Mouse (Mus musculus) cortical plate, adult 2 months (tissue): Measurements from ENCODE around the gene F2rl2.

Experiments
- CTCF ChIP-seq: fragments of 200-500 bp; IDR thresholded peaks from 2 replicates; pipeline ENCODE4 v1.5.1; 2011; ENCODE audit warnings: mild to moderate bottlenecking, control low read depth, low read length; ENCODE audit not compliant: insufficient read depth; ENCODE audit errors: extremely low read depth
- POLR2A ChIP-seq: fragments of 200-500 bp; IDR thresholded peaks from 2 replicates; pipeline ENCODE4 v1.6.1; 2011; ENCODE audit warnings: mild to moderate bottlenecking, low read length, control low read depth; ENCODE audit not compliant: insufficient read depth; ENCODE audit errors: extremely low read depth

DNA sequence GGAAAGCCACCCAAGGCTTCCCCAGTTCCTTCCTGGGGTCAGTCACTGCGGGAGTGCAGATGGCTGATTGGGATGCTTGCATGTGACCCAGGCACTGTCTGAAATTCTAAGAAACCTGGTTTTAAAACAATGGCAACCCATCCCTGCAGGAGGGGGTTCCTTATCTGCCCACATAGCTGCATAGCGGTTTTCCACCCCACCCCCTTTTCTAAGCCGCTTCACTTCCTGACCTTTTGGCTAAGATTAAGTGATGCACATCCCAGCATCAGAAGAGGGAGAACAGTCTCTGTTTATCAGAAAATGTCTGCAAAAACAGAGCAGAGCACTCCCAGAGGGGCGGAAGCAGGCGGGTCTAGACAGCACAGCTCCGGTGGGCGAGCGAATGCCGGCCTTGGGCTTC is 39.5 kb upstream of the F2rl2 start:
- TF ChIP-seq POLR2A (no peak), CTCF (no peak)
